Mouse (Mus musculus) embryonic stem cell, embryonic (primary cell): ENCODE results near the gene Nol3.

Experiments
- CTCF ChIA-PET, 4 experiments: fragments of 300-600 bp in 2 of 4; fragments of 350-600 bp in 2 of 4; sonication (Branson Sonifier 250); formaldehyde crosslinking; loops; one replicate each; lab custom pipeline; 2022; ENCODE audit warnings: inconsistent platforms in 2 of 4; lab: Charles Lee
- POLR2A ChIA-PET, 4 experiments: fragments of 300-600 bp in 2 of 4; fragments of 350-600 bp in 2 of 4; sonication (Branson Sonifier 250); formaldehyde crosslinking; loops; one replicate each; lab custom pipeline; 2022; ENCODE audit warnings: antibody characterized with exemption in 4 of 4, inconsistent platforms in 1 of 4; lab: Charles Lee

Nol3 gene

GRCm38 (mm10) chr8:105257318-105258114, 18.4 kb upstream of the Nol3 start:
- CTCF ChIA-PET = interaction anchor here in 3 of 4 experiments (0.5 to 1.5 kb wide), 10 partner anchors 22 to 617 kb away, joined by 3 to 10 read pairs (median 3); no protein-coding TSS in a partner anchor

GRCm38 (mm10) chr8:105258911-105259720, 16.8 kb upstream of the Nol3 start:
- CTCF ChIA-PET = interaction anchor here (0.5 to 3.9 kb wide), 80 partner anchors 9 to 657 kb away, joined by 3 to 40 read pairs (median 5); partner anchors contain the start of genes 4931428F04Rik (in 2 of the 4), D230025D16Rik (in 2 of the 4), E2f4 (in 2 of the 4) and Cbfb (in 1 of the 4)
- POLR2A ChIA-PET = interaction anchor here in 3 of 4 experiments (0.5 to 14.1 kb wide), 28 partner anchors 9 to 657 kb away, joined by 3 to 255 read pairs (median 4); partner anchors contain the start of genes D230025D16Rik (in 2 of the 3), 4931428F04Rik (in 1 of the 3), E2f4 (in 1 of the 3) and Nol3 (in 1 of the 3)

More at GRCm38 (mm10) chr8:105257318-105258114, 18.4 kb upstream of the Nol3 start:
- POLR2A ChIA-PET = interaction anchor here in 3 of 4 experiments (0.6 to 14.1 kb wide), 9 partner anchors 11 to 36 kb away, joined by 3 to 255 read pairs (median 8); partner anchors contain the start of genes D230025D16Rik (in 2 of the 3), 4931428F04Rik (in 1 of the 3) and Hsf4 (in 1 of the 3)

GRCm38 (mm10) chr8:105259721-105260320, 16.1 kb upstream of the Nol3 start:
- POLR2A ChIA-PET = interaction anchor here in 3 of 4 experiments (0.5 to 14.1 kb wide), 28 partner anchors 8 to 658 kb away, joined by 3 to 255 read pairs (median 4); partner anchors contain the start of genes D230025D16Rik (in 2 of the 3), 4931428F04Rik (in 1 of the 3), E2f4 (in 1 of the 3) and Nol3 (in 1 of the 3)
- CTCF ChIA-PET = interaction anchor here (0.5 to 3.9 kb wide), 93 partner anchors 9 to 657 kb away, joined by 3 to 40 read pairs (median 4); partner anchors contain the start of genes 4931428F04Rik (in 4 of the 4), E2f4 (in 2 of the 4), Hsf4 (in 2 of the 4) and Cbfb (in 1 of the 4)

GRCm38 (mm10) chr8:105260371-105261099, 15.4 kb upstream of the Nol3 start:
- ChIA-PET POLR2A (interaction anchor here in 3 of 4 experiments (0.5 to 14.1 kb wide), 23 partner anchors 8 to 659 kb away, joined by 3 to 255 read pairs (median 4); partner anchors contain the start of genes 4931428F04Rik (in 1 of the 3), D230025D16Rik (in 1 of the 3), E2f4 (in 1 of the 3) and Nol3 (in 1 of the 3)), CTCF (interaction anchor here (0.6 to 3.9 kb wide), 92 partner anchors 8 to 658 kb away, joined by 3 to 40 read pairs (median 4); partner anchors contain the start of genes 4931428F04Rik (in 4 of the 4), E2f4 (in 2 of the 4), Hsf4 (in 2 of the 4) and Cbfb (in 1 of the 4))

- ChIA-PET CTCF (interaction anchor here in 3 of 4 experiments (0.5 to 3.9 kb wide), 20 partner anchors 12 to 880 kb away, joined by 3 to 40 read pairs (median 4); partner anchors contain the start of genes 4931428F04Rik (in 1 of the 3) and D230025D16Rik (in 1 of the 3)), POLR2A (interaction anchor here in 3 of 4 experiments (0.5 to 14.1 kb wide), 9 partner anchors 14 to 40 kb away, joined by 3 to 255 read pairs (median 3); partner anchors contain the start of genes 4931428F04Rik (in 1 of the 3) and D230025D16Rik (in 1 of the 3))
These were observed 14.5 kb upstream of the Nol3 start for GRCm38 (mm10) chr8:105261326-105261980.

GRCm38 (mm10) chr8:105263244-105263912, 12.6 kb upstream of the Nol3 start:
- CTCF ChIA-PET = interaction anchor here in 1 of 4 experiments (0.9 kb wide), 1 partner anchor 8 kb away, joined by 3 read pairs; no protein-coding TSS in a partner anchor
- POLR2A ChIA-PET = interaction anchor here in 2 of 4 experiments (0.6 to 1.7 kb wide), 7 partner anchors 9 to 92 kb away, joined by 3 to 7 read pairs (median 3); partner anchors contain the start of genes B3gnt9 (in 1 of the 2) and E2f4 (in 1 of the 2)

DNA sequence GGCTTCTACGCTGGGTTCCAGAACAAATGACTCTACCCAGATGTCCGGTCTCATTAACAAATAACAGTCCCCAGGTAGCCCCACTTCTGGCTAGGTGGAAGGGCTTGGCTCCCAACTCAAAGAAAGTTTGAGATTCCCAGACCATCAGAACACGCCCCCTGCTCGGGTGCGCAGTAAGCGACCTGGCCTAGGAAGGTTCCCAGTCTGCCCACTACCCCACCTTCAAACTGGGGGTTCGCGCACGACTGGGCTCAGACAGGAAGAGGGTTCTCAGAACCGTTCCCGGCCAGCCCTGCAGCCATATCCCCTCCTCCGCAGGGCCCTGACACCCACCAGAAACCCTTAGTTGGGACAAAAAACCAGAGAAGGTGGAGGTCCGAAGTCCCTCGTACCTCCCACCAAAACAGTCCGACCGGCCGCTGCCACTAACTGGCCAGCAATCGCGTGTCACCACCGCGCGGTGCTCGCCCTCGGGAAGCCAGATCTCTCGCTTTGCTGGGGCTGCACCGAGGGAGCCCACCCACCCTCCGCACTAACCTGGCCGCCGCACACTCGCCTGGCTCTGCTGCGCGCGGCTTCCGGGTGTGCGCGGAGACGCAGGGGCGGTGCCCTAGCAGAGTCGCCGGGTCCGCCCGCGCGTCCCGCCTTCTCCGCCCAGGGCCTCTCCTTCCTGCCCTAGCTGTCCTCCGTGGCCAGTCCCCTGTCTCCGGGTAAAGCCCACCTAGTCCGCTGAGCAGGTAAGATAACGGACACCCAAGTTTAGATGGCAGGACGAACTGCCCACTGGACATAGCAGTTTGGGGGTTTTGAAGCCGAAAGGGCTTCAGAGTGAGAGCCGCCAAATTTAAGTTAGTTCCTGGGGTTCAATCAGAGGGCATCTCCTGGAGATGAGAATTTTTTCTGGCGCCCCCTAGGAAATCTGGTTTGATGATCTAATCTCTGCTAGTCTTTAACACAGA, 11.6 kb upstream of the Nol3 start, which contains the start of the genes Tradd and Fbxl8:
Gene Tradd, minus strand, starts transcription at position 586 of the 959 bp plus-strand sequence.
Gene Fbxl8, plus strand, starts transcription at position 625 of the 959 bp plus-strand sequence.
- CTCF ChIA-PET = interaction anchor here (0.6 to 2.9 kb wide), 13 partner anchors 9 to 207 kb away, joined by 3 to 14 read pairs (median 3); partner anchors contain the start of genes B3gnt9 (in 2 of the 4) and Tppp3 (in 1 of the 4)
- POLR2A ChIA-PET = interaction anchor here (0.5 to 2.2 kb wide), 12 partner anchors 9 to 207 kb away, joined by 3 to 6 read pairs (median 4); partner anchors contain the start of genes B3gnt9 (in 3 of the 4), D230025D16Rik (in 1 of the 4), Exoc3l (in 1 of the 4) and Fhod1 (in 1 of the 4)

DNA sequence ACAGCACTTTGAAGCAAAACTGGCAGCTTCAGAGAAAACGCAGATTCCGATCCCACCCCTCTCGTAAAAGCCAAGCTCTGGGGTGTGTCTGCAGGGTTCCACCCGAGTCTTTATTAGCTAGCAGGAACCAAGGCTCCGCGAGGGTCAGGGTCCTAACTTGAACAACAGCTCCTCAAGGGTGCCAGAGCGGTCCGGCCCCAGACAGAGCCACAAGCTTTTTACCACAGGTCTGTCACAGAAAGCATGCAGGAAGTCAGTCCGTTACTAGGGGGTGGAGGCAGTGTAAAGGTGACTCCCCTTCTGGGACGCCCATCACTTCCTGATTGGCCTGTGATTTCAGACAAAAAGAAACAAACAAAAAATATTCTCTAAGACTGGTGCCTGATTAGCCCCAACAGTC, 10.8 kb upstream of the Nol3 start:
- ChIA-PET POLR2A (interaction anchor here (0.5 to 2.2 kb wide), 14 partner anchors 9 to 334 kb away, joined by 3 to 6 read pairs (median 4); partner anchors contain the start of genes B3gnt9 (in 3 of the 4), D230025D16Rik (in 1 of the 4), Exoc3l (in 1 of the 4) and Nol3 (in 1 of the 4)), CTCF (interaction anchor here (0.5 to 2.9 kb wide), 15 partner anchors 10 to 348 kb away, joined by 3 to 14 read pairs (median 3); partner anchors contain the start of genes B3gnt9 (in 2 of the 4) and Tppp3 (in 1 of the 4))

DNA sequence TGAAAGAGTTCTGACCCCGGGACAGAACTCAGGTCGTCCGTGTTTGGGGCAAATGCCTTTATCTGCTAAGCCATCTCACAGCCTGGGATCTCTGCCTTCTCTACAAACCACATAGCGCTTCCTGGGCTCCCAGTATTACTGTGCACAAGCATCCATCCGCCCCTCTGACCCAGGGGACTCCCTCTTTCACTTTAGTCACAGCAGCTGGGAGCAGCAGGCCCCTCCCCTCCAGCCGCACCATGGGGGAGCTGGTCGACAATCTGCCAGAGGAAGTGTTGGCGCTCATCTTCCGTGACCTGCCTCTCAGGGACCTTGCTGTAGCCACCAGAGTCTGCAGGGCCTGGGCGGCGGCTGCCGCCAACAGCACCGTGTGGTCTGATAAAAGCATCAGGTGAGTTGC, 9.2 kb upstream of the Nol3 start:
- ChIA-PET POLR2A (interaction anchor here in 1 of 4 experiments (1.1 to 1.7 kb wide), 2 partner anchors 10 to 18 kb away, joined by 3 to 6 read pairs; partner anchors contain the start of gene Nol3), CTCF (interaction anchor here (0.6 to 2.9 kb wide), 7 partner anchors 12 to 664 kb away, joined by 3 to 14 read pairs (median 6); partner anchors contain the start of genes B3gnt9 (in 1 of the 4) and Exoc3l (in 1 of the 4))

- ChIA-PET CTCF (interaction anchor here (0.5 to 2.6 kb wide), 20 partner anchors 9 to 666 kb away, joined by 3 to 18 read pairs (median 6); partner anchors contain the start of gene B3gnt9 (in 1 of the 4)), POLR2A (interaction anchor here (0.6 to 3.8 kb wide), 28 partner anchors 8 to 133 kb away, joined by 3 to 35 read pairs (median 8); partner anchors contain the start of genes 4931428F04Rik (in 2 of the 4), E2f4 (in 2 of the 4), B3gnt9 (in 1 of the 4) and D230025D16Rik (in 1 of the 4))
These were observed 7.4 kb upstream of the Nol3 start for GRCm38 (mm10) chr8:105268342-105269074.

GRCm38 (mm10) chr8:105269075-105269458, 6.9 kb upstream of the Nol3 start:
- CTCF ChIA-PET = interaction anchor here (0.5 to 2.6 kb wide), 17 partner anchors 9 to 150 kb away, joined by 3 to 18 read pairs (median 6); partner anchors contain the start of gene B3gnt9 (in 1 of the 4)

More at GRCm38 (mm10) chr8:105269075-105269458, 6.9 kb upstream of the Nol3 start:
- POLR2A ChIA-PET = interaction anchor here (0.6 to 3.8 kb wide), 27 partner anchors 8 to 134 kb away, joined by 3 to 35 read pairs (median 7); partner anchors contain the start of genes 4931428F04Rik (in 3 of the 4), B3gnt9 (in 2 of the 4), E2f4 (in 2 of the 4) and D230025D16Rik (in 1 of the 4)
